Mouse (Mus musculus) adrenal gland, adult 8-10 months (tissue): Measurements from ENCODE around the gene Ipo11. TPM values are rescaled to one million over a fixed set of nuclear protein-coding genes. Genes with fewer than 3 reads are reported as not detected.

Experiments
- DNase-seq: peaks from one replicate; pipeline ENCODE4 v3.0.0; 2022
- total RNA-seq, 4 experiments: library from RNA; stranded (reverse); gene quantifications; 2 replicates each; pipeline ENCODE4 v1.2.4; 2022

The Ipo11 gene
- total RNA-seq, 4 experiments from 2014 or later = 35.5 to 40.7 (median 38.3) TPM

DNA sequence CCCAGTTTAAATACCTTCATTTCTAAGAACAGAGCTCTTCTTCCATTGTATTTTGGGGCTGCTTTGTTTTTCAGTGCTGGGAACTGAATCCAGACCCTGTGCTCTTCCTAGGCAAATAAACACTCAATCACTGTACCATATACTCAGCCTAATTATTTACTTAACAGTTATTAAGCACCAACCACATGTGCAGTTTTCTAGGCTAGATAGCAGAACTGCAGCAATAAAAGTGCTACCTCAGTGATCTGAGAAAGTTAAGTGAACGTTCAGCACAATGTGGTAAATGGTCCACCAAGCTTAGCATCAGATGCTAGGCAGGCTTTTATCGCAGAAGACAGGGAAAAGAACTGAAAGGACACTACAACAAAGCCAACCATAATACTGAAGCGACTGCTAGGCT is 32.1 kb downstream of the Ipo11 start:
- no peak for DNase-seq

DNA sequence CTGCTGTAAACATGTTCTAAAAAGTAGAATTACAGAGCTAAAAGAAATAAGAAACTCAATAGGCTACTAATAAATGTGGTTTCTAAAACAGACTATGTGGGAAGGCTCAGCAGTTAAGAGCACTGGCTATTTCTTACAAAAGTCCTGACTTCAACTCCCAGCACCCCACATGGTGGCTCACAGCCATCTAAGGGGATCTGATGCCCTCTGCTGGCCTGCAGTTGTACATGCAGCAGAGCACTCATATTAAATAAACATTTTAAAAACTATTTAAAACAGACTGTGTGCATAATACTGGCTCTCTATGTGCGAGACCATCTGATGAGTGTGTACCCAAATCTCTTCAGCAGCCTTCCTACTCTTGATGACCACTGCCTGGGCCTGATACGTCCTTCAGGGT is 42.5 kb downstream of the Ipo11 start:
- DNase-seq = no peak

DNA sequence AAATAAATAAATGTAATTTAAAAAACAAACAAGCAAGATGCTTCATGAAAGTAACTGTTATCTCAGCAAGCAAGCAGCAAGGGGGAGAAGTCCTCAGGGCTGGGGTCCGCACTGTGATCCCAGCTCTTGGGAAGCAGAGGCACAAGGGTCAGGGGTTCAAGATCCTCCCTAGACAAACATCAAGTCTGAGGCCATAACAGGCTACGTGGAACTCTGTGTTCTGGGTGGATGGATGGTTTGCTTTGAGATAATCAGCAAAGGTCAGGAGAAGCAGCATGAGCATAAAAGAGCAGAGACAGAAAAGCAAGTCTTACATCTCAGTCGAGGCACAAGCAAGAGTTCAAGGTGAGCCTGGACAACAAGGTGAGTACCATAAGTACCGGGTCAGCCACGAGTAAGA is 43.1 kb downstream of the Ipo11 start:
- no peak for DNase-seq

DNA sequence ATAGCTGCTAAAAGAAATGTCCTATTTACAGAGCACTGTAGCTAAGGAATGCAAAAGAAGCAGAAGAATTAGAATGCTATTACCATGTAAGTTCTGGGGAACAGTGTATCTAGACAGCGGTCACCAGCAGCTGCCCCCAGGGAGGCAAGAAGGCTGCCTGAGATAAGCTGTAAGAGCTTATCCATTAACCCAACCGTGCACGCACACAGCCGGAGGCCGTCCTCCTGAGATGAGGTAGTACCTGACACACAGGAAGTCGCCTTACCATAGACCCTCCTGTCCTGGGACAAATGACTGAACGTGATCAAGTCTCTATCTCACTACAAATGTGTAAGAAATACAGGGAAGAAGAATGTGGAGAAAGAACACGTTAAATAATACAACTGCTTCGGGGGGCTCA is 43.6 kb downstream of the Ipo11 start:
- no peak for DNase-seq

DNA sequence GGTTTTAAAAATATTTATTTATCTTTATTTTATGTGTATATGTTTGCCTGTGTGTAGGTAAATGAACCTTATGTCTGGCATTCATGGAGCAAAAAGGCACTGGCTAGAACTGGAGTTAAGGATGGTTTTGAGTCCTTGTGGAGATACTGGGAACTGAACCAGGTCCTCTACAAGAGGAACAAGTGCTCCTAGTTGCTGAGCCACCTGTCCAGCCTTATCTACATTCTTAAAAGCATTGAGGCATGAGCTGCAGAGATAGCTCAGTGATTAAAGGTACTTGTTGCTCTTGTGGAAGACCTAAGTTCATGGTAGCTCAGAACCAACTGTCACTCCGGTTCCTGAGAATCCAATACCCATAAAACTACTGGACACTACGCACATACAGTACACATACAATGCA is 49.4 kb downstream of the Ipo11 start:
- DNase-seq = no peak

DNA sequence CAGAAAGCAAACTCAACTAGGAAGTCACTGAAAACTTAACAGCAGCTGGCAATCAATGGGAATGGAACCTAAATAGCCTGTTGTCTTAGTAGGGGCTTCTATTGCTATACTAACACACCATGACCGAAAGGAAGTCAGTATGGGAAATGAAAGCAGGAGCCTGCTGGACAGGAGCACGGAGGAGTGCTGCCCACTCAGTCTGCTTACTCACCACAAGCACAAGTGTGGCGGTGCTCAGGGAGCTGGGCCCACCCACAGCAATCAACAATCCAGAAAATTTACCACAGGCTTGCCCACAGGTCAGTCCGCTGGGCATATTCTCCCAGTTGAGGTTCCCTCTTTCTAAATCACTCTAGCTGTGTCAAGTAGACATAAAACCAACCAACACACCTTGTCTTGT is 52.5 kb downstream of the Ipo11 start:
- DNase-seq = no peak

DNA sequence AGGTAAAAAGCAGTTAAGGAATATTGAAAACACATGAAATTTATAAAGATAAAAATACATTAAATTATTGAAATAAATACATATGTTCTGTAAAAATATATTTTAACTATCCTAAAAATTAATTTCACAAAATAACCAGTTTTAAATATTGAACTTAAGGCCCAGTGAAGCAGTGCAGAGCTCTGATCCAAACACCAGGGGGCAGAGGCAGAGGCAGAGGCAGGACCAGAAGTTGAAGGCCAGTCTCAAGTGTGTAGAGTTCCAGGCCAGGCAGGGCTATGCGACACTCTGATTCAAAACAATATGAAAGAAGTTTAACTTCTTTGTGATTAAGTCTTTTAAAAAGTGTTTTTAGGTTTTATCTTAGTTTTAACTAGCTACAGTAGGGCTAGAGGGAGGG is 60.5 kb downstream of the Ipo11 start:
- DNase-seq = no peak

DNA sequence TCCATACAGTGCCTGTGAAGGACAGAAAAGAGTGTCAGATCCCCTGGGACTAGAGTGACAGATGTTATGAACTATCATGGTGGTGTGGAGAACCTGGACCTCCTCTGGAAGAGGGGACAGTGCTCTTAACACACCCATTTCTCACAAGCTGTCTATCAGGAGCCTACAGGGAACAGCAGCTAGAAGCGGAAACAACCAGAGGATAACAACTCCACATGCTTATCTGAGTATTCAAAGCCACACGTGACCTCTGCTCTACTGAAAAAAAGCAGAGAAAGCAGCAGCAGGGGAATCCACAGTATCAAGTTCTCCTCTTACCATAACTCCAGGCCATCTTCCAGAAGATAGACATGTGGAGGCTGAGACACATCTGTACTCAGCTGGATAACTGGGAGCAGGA is 71.2 kb downstream of the Ipo11 start:
- no peak for DNase-seq

DNA sequence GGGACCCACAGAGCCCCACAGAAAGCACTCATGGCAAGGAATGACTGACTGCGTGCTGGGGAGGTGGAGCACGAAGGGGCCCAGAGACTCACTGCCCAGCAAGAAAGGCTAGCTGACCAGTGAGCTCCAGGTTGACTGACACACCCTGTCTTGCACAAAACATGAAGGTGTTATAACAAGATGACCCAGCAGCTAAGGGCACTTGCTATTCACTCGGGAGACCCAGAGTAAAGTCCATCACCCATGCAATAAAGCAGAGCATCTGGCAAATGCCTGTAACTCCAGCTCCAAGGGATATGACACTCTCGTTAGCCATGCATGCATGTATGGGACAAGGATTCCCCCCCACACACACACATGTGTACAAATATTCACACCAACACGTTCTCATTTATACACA is 78.0 kb downstream of the Ipo11 start:
- no peak for DNase-seq

DNA sequence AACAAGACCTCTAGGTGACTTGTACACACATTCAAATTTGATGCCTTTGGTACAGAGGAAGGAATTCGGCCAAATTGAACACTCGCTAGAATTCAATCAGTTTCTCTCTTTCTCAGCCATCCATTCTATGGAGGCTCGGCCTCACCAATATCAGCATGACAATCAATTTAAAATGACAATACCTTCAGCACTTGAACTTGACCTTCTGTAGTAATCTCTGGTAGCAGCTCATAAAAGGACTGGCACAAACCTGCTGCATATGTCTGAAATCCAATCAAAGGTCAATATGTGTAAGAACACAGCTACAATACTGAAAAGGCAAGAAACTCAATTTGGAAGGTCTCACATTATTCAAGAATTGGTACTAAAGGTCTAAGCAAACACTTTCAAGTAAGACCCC is 80.2 kb downstream of the Ipo11 start:
- no peak for DNase-seq

DNA sequence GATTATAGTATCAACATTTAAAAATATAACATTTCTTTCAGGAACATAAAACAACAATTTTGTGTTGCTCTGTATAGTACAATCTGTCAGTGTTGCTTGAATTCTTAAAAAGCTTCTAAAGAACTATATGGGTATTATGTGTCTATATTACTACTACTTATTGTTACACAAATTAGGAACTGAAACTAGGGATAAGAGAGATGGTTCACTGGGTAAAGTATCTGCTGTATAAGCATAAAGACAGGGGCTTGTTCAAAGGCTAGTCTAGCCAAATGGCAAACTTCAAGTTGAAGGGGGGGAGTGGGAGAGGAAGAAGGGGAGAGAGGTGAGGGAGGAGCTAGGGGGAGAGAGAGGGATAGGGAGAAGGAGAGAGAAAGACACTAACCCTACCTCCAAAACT is 89.2 kb downstream of the Ipo11 start:
- DNase-seq = no peak

DNA sequence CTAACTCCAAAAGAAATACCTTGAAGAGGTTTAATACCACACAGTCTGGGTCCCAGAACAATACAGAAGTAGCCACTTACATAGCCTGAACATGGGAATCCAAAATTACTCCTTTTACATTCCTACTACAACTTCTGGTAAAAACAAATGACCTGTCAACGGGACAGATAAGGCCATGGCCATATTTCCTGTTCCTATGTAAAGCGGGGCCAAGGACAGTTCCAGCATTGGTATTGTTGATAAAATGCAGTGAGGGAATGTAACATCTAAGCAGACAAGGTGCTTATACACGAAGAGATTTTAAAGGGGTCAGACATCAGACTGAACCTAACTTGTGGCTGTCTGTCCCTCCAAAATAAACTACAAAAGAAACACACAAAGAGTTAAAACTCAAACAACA is 91.8 kb downstream of the Ipo11 start:
- DNase-seq = no peak

DNA sequence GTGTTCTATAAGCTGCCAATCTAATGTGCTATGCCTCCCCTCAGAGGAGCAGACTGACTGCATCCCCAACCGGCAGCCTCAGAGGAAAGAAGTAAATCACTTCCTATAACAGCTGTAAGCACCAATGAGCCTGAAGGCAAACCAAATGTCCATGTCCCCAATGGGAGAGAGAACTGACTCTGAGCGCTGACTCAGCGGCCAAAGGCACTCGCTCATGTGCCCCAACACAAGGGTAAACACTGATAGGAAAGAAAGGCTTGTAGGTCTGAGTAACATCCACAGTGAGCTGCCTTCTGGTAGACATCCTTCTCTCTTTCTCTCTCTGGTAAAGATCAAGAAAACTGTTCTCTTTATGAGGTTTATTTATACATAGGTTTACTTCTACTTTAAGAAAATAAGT is 94.2 kb downstream of the Ipo11 start:
- no peak for DNase-seq

DNA sequence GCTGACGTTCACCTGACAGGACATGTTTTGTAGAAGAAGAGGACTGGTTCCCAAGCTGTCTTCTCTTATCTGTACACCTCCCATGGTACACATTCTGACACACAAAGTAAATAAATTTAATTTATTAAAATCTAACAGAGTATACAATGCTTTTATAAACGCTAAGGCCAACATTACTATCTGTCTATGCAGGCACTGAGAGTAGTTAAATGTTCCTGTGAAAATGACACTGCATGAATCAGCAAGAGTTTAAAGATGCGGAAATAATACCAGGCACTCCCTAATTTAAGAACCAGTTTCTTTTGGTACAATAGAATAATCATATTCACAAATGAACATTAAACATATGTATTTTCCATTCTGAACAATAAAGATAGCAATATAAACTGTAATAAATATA is 98.0 kb downstream of the Ipo11 start:
- no peak for DNase-seq

DNA sequence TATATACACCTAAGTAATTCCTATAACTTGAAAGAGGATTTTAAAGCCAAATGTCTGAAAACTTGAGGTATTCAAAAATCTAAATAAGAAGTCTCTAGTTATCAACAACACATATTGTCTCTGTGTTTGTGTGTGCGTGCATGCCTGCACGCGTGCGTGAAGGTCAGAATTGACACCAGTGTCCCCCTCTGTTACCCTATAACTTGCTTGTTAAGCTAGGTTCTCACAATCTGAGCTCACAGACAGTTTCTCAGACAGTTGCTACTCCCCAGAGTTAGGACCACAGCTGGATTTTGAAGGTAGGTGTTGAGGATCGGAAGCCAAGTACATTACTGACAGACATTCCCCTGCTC is 100.3 kb downstream of the Ipo11 start:
- DNase-seq = no peak

DNA sequence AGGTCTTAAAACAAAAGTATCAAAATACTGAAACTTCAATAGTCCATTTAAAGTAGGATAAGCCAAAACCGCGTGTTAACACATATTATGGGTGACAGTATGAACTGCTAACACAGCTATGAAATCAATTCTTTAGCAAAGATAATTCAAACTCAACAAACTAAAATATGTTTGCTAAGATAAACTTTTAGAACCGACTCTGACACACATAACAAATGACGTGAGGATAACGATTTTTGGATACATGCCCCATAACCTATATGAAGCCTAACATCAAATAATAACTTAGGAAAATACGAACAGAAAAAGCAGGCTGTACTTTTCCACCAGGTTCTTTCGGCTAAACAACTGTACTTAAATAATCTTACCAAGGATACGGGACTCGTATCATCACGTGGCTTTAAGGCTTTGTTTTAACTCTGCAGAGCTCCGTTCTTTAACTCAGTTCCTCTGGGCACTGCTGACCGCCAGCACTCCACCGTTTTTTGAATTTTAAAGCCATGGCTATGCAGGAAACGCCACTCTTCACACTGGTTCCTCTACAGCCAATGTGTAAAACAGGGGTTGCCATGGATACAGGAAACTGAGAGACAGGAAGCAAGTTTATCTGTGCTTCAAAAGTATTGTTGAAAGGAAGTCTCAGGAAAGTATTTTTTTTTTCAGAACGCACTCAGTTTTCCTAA is 100.8 kb downstream of the Ipo11 start:
- DNase-seq = peak; percentile 29

DNA sequence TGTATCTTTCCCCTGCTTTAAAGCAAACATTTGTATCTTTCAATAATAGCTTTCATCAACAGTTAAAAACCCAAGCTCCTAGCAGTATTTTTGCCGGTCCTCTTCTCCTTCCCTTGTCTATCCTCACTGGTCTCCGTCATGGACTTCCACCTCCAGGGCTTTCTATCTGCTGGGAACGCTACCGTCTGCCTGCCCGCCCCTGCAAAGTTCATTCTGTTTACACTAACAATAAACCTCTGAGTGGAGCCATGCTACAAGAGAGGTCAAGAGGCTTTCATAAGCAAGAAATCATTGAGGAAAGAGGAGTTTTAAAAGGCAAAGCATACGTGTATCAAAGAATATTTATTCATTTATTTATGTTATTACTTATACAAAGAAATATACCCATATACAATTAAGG is 106.7 kb downstream of the Ipo11 start:
- DNase-seq = no peak

DNA sequence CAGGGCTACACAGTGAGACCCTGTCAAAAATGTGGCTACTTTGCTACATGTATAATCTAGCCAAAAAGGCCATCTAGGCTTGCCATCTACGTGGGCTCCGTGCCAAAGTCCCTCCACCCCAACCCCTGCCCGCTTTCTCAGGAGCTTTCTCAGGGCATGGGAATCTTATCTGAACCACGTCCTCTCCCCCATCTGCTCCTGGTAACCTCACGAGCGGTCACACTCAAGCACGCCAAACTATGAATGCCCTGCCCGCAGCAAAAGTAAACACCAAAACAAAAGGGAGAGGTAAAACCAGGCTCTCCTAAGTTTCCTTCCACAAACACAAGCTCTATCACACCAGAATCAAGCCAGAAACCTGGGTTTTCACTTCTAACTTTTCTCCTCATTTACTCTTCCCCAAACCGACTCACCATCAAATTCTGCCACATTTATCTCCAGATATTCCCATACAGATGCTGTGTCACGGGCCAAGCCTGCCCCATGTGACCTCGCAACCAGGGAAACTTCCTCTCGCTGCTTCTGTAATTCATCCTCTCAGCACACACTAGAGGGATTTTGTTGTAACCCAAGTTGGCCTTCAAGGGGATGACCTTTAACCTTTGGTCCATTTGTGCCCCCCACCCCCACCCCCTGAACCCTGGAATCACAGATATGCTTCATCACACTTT is 107.3 kb downstream of the Ipo11 start:
- no peak for DNase-seq

DNA sequence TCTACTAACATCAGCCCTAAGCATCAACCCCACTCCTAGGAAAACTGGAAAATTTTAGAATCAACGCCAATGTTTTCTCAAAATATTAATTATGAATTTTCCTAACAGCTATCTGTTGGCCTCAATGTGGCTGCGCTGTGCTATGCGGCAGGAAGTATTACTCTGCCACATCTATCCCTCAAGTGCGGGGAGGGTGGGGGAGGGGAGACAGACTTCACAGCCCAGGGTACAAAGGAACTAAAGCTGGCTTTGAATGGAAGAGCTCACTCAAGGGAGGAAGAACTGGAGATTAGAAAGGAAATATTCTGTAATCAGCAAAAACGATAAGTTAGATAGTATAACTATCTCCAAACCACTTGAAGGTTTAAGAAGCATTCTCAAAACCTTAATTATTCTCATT is 111.1 kb downstream of the Ipo11 start:
- DNase-seq = no peak

DNA sequence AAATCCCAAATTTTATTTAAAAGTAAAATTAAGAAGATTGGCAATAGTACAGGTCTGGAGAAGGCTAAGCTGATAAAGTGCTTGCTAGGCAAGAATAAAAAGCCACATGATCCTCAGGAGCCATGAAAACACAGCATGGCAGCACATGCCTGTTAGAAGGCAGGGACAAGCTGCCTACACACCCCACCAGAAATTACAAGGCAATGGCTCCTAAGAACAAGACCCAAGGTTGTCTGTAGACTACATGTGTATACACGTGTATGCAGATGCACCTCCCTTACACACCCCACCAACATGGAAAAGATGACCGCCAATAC is 112.9 kb downstream of the Ipo11 start:
- no peak for DNase-seq

DNA sequence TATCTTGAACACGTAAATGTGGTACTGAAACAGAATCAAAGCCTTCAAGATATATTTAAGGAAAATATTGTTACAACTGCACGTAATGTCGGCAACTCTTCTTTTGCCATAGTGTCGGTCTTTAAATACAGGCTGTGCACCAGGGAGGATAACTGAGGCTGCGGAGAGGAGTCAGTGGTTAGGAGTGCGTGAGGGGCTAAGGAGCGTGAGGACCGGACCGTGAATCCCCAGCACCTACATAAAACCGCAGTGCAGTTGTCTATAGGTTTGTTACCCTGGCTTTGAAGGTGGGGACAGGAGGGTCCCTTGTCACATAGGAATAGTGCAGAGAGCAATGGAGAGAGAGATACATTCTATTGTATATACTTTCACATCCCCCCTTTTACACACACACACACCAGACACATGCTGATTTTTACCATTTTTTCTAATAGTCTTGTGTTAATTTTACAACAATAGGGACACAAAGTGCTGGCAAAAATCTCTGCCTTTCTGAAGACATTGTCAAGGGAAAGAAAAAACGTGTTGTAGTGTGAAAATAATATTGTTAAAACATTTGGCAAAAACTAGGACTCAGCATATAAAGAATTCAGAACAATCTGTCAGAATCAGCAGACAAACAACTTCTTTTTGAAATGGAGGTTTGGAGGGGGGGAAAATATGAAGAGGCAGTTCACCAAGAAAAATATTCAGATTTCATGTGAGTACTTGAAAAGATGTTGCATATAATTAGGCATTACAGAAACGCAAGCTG is 113.5 kb downstream of the Ipo11 start:
- DNase-seq = no peak

DNA sequence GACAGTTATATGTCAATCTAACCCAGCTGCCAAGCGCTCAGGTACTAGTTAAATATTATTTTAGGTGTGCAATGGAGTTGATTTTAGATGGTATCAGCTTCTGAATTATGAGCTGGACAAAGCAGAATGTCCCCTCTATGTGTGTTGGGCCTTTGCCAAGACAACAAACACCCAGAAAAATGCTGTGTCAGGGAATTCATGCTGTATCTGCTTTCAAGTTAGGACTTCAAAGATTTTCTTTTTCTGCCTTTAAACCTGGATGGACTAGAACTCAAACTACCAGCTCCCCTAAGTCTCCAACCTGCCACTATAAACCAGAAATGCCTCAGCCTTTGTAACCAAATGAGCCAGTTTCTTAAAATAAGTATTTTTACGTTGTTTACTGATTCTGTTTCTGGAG is 116.6 kb downstream of the Ipo11 start:
- DNase-seq = no peak

DNA sequence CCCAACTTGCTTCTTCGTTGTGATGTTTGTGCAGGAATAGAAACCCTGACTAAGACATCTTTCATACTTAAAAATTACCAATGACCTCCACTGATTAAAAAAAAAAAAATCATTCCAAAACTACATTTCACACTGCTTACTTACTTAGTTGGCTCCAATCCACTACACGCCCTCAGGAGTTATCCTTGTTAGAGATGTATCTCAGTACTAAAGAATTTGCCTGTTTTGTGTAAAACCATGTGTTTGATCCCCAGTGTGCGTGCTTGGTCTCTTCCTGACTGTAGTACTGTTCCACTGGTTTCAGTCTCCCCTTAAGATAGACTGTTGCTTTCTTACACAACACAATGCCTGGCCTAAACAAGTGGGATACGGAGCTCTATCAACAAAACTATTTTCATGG is 117.0 kb downstream of the Ipo11 start:
- no peak for DNase-seq

DNA sequence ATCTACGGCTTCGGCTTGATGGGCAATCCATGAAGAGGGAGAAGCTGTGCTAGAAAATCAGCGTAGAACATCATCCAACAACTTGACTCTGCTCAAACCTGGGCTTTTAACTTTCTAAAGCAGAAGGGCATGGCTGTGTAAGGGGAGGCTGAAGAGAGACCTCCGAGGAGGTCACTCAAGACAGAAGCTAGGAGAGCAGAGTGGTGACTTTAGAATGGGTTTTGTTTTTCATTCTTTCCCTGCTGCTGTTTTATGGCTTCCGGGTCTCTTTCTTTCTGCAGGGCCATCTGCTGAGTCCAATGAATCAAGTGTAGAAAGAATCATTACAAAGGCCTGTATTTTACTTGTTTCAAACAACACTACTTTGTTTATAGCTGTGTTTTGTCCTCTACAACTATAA is 119.7 kb downstream of the Ipo11 start:
- DNase-seq = no peak
